Mouse (Mus musculus): ENCODE measurements around the gene Rgs18.

Rgs18 gene

GRCm38 (mm10) chr1:144775331-144775730, at the start of gene Rgs18:
Gene Rgs18 (minus strand): TSS chr1:144775435.
- DNase-seq (ENCODE audit: low spot score): peak; percentile 51

GRCm38 (mm10) chr1:144774394-144774793, 841 bp downstream of the Rgs18 start:
- DNase-seq (ENCODE audit: low spot score): no peak

- DNase-seq (ENCODE audit: low spot score): no peak
Observed at GRCm38 (mm10) chr1:144766218-144766617, 9.0 kb downstream of the Rgs18 start.

- no peak for DNase-seq (ENCODE audit: low spot score)
Observed at GRCm38 (mm10) chr1:144760792-144761191, 14.4 kb downstream of the Rgs18 start.

- DNase-seq (ENCODE audit: low spot score): no peak
Observed at GRCm38 (mm10) chr1:144750763-144751162, 24.5 kb downstream of the Rgs18 start.

GRCm38 (mm10) chr1:144746182-144746581, 29.1 kb downstream of the Rgs18 start:
- DNase-seq (ENCODE audit: low spot score): no peak

- DNase-seq (ENCODE audit: low spot score): no peak
Observed at GRCm38 (mm10) chr1:144737739-144738138, 37.5 kb downstream of the Rgs18 start.

- no peak for DNase-seq (ENCODE audit: low spot score)
Observed at GRCm38 (mm10) chr1:144720736-144721135, 54.5 kb downstream of the Rgs18 start.

- no peak for DNase-seq (ENCODE audit: low spot score)
Observed at GRCm38 (mm10) chr1:144704373-144704772, 70.9 kb downstream of the Rgs18 start.

Measured in lung, postnatal 25 days (tissue).